Mouse (Mus musculus): Measurements from ENCODE around the gene Hist1h2bj. TPM values are rescaled to one million over a fixed set of nuclear protein-coding genes. Genes with fewer than 3 reads are reported as not detected.
"Not testable (repeated sequence)": the region's sequence is repeated elsewhere in the genome, so short reads cannot be mapped to it uniquely, and the experiment has no call there.

Gene Hist1h2bj
- polyA plus RNA-seq, 1 experiment from 2014 or later: 17.9 TPM

GRCm38 (mm10) chr13:22035267-22036148, 7.5 kb upstream of the Hist1h2bj start, which contains the start of the genes Hist1h2ah and Hist1h2bk:
TSS of gene Hist1h2ah (minus strand) at chr13:22035568.
TSS of gene Hist1h2bk (plus strand) at chr13:22035870.
- ATAC-seq (ENCODE audit: low FRiP score, low read depth): peak; percentile 98
- not testable (repeated sequence) for H3K9me3 ChIP-seq, H3K36me3 ChIP-seq, H3K27me3 ChIP-seq
- H3K9ac ChIP-seq: peak within 1 kb of the TSS; percentile 69
- under 1% methylated on average over 23 of the region's 69 CpGs for WGBS
- peak within 1 kb of the TSS; percentile 90 for H3K27ac ChIP-seq
- peak within 1 kb of the TSS; percentile 79 for H3K4me2 ChIP-seq (replicated peaks)
- H3K4me1 ChIP-seq: peaks cover 31% of the 10 kb centered on the region
- H3K4me3 ChIP-seq: peak within 1 kb of the TSS; percentile 46

DNA sequence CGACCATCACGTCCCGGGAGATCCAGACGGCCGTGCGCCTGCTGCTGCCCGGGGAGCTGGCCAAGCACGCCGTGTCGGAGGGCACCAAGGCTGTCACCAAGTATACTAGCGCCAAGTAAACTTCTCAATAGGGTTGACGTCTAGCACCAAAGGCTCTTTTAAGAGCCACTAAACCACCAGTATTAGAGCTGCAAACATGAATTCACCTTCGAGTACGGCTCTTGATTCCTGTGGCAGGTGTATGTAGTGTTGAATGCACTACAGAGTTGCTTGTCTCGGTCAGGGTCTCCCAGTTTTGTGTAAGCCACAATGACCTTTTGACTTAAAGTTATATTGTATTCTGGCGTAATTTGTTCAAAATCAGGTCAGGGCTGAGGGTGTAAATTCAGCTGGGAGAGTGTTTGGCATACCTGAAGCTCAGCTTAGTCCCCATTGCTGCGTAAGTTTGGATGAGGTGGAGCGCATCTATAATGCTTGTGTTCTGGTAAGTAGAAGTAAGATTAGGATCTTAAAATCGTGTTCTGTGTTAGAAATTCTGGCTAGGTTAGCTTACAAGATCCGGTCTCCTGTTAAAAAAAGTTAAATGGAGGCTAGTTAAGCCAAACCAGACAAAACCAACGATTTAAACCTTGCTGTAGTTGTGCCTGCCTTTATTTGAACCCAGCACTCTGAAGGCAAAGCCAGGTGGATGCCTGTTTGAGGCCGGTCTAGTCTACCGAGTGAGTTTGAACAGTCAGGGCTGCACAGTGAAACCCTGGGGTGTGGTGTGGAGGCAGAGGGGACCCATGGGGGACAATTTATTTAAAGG, 6.7 kb upstream of the Hist1h2bj start:
- no peak; the same call in 1 of the 2 replicates for ATAC-seq (ENCODE audit: low FRiP score, low read depth)

GRCm38 (mm10) chr13:22036986-22037385, 6.0 kb upstream of the Hist1h2bj start:
- Histone ChIP-seq H3K27me3 (no peaks in the 10 kb centered on the region), H3K4me1 (peaks cover 38% of the 10 kb centered on the region), H3K36me3 (no peaks in the 10 kb centered on the region), H3K27ac (peak overlapping the region; percentile 90), H3K9ac (peak overlapping the region; percentile 69), H3K4me3 (peak overlapping the region; percentile 46), H3K4me2 (replicated peaks) (peak overlapping the region; percentile 79), H3K9me3 (no peaks in the 10 kb centered on the region)
- ATAC-seq (ENCODE audit: low FRiP score, low read depth): no peak
- 59% methylated on average over 3 of the region's 3 CpGs for WGBS

More for the DNA sequence above, 6.7 kb upstream of the Hist1h2bj start:
- H3K9ac ChIP-seq: peak overlapping the region; percentile 69
- H3K9me3 ChIP-seq: no peaks in the 10 kb centered on the region
- H3K27me3 ChIP-seq: no peaks in the 10 kb centered on the region
- WGBS: 3% methylated on average over 22 of the region's 23 CpGs
- H3K4me3 ChIP-seq: peak overlapping the region; percentile 46
- no peaks in the 10 kb centered on the region for H3K36me3 ChIP-seq
- peaks cover 33% of the 10 kb centered on the region for H3K4me1 ChIP-seq
- H3K4me2 ChIP-seq (replicated peaks): peak overlapping the region; percentile 79
- peak overlapping the region; percentile 90 for H3K27ac ChIP-seq

- peaks cover 41% of the 10 kb centered on the region for H3K4me1 ChIP-seq
- WGBS: 57% methylated on average over 2 of the region's 2 CpGs
- no peaks in the 10 kb centered on the region for H3K36me3 ChIP-seq
- H3K9me3 ChIP-seq: no peaks in the 10 kb centered on the region
- H3K9ac ChIP-seq: 0 out of 2 replicates have a peak overlapping the region, but pooled peaks have one; percentile 25
- no peak for ATAC-seq (ENCODE audit: low FRiP score, low read depth)
- H3K27ac ChIP-seq: peak overlapping the region; percentile 28; the same call in 1 of the 2 replicates
- H3K4me2 ChIP-seq (replicated peaks): peak overlapping the region; percentile 79
- no peaks in the 10 kb centered on the region for H3K27me3 ChIP-seq
- no peak overlapping the region for H3K4me3 ChIP-seq
These were observed 5.6 kb upstream of the Hist1h2bj start for GRCm38 (mm10) chr13:22037415-22037814.

GRCm38 (mm10) chr13:22039364-22039763, 3.6 kb upstream of the Hist1h2bj start:
- Histone ChIP-seq H3K9ac (no peak overlapping the region), H3K4me2 (replicated peaks) (peak overlapping the region; percentile 88; the same call in 1 of the 2 replicates), H3K4me1 (peaks cover 35% of the 10 kb centered on the region), H3K4me3 (no peak overlapping the region), H3K36me3 (no peaks in the 10 kb centered on the region), H3K27me3 (no peaks in the 10 kb centered on the region), H3K27ac (no peak overlapping the region), H3K9me3 (no peaks in the 10 kb centered on the region)
- no peak for ATAC-seq (ENCODE audit: low FRiP score, low read depth)
- 69% methylated on average over 5 of the region's 5 CpGs for WGBS

GRCm38 (mm10) chr13:22039951-22040463, 3.0 kb upstream of the Hist1h2bj start:
- Histone ChIP-seq H3K9ac (peak overlapping the region; percentile 76), H3K9me3 (no peaks in the 10 kb centered on the region), H3K4me2 (replicated peaks) (peak overlapping the region; percentile 88), H3K27ac (peak overlapping the region; percentile 96), H3K36me3 (no peaks in the 10 kb centered on the region), H3K4me1 (peaks cover 36% of the 10 kb centered on the region), H3K27me3 (no peaks in the 10 kb centered on the region), H3K4me3 (peak overlapping the region; percentile 51)
- no peak for ATAC-seq (ENCODE audit: low FRiP score, low read depth)
- 7% methylated on average over 2 of the region's 2 CpGs for WGBS

DNA sequence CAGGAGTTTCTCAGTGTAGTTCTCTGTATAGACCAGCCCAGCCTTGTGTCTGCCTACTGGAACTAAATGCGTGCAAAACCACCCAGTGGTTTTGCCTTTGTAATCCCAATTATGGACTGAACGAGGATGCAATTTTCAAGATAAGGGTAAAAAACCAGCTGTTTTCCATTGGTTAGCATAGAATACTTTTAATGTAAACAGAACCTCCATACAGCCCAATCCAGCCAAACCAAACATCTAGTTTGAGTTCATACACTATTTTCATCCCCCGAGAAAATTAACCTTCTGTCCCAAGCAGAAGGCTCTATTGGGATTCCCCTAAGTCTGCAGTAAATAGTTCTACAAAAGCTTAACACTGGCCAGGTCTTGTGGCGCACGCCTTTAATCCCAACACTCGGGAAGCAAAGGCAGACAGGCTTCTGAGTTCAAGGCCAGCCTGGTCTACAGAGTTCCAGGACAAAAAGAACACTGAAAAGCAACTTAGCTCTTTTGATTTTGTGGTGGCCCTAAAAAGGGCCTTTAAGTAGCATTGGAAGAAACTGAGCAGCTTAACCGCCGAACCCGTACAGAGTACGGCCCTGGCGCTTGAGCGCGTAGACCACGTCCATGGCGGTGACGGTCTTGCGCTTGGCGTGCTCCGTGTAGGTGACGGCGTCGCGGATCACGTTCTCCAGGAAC, 2.4 kb upstream of the Hist1h2bj start:
- no peaks in the 10 kb centered on the region for H3K36me3 ChIP-seq
- H3K27me3 ChIP-seq: no peaks in the 10 kb centered on the region
- H3K4me3 ChIP-seq: peak overlapping the region; percentile 51
- H3K9me3 ChIP-seq: no peaks in the 10 kb centered on the region
- H3K9ac ChIP-seq: peak overlapping the region; percentile 76
- peak overlapping the region; percentile 88 for H3K4me2 ChIP-seq (replicated peaks)
- under 1% methylated on average over 19 of the region's 24 CpGs for WGBS
- H3K4me1 ChIP-seq: peaks cover 36% of the 10 kb centered on the region
- peak; percentile 9 for ATAC-seq (ENCODE audit: low FRiP score, low read depth)
- H3K27ac ChIP-seq: peak overlapping the region; percentile 96

DNA sequence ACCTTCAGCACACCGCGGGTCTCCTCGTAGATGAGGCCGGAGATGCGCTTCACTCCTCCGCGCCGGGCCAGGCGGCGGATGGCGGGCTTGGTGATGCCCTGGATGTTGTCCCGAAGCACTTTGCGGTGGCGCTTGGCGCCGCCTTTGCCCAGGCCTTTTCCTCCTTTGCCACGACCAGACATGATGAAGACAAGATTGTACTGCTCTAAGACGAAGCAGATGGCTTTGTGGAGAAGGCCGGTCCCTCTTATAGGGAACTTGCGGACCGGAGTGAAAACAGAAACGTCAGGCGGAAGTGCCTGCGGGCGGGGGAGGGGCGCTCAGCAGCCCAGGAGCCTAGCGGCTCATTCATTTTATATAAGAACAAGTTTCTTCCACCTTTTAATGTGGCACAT, 1.9 kb upstream of the Hist1h2bj start, which contains the start of gene Hist1h4i:
Gene Hist1h4i (minus strand): TSS at position 221 of the 395 bp plus-strand sequence.
- H3K27me3 ChIP-seq, H3K9me3 ChIP-seq, H3K36me3 ChIP-seq: not testable (repeated sequence)
- 0% methylated on average over 16 of the region's 27 CpGs for WGBS
- peak within 1 kb of the TSS; percentile 76 for H3K9ac ChIP-seq
- peak; percentile 65 for ATAC-seq (ENCODE audit: low FRiP score, low read depth)
- peak within 1 kb of the TSS; percentile 88 for H3K4me2 ChIP-seq (replicated peaks)
- H3K4me3 ChIP-seq: peak within 1 kb of the TSS; percentile 51
- H3K27ac ChIP-seq: peak within 1 kb of the TSS; percentile 96
- H3K4me1 ChIP-seq: peaks cover 35% of the 10 kb centered on the region

GRCm38 (mm10) chr13:22041651-22042567, 1.1 kb upstream of the Hist1h2bj start:
- no peak for ATAC-seq (ENCODE audit: low FRiP score, low read depth)
- 1% methylated on average over 13 of the region's 13 CpGs for WGBS
- Histone ChIP-seq H3K36me3 (no peaks in the 10 kb centered on the region), H3K4me3 (peak overlapping the region; percentile 46), H3K9ac (peak overlapping the region; percentile 72), H3K4me1 (peaks cover 27% of the 10 kb centered on the region), H3K27ac (peak overlapping the region; percentile 96), H3K4me2 (replicated peaks) (peak overlapping the region; percentile 88), H3K27me3 (no peaks in the 10 kb centered on the region), H3K9me3 (no peaks in the 10 kb centered on the region)

- Histone ChIP-seq H3K27me3 (no peaks in the 10 kb centered on the region), H3K36me3 (no peaks in the 10 kb centered on the region), H3K27ac (peak overlapping the region; percentile 82), H3K9ac (peak overlapping the region; percentile 62), H3K4me1 (peaks cover 27% of the 10 kb centered on the region), H3K9me3 (no peaks in the 10 kb centered on the region), H3K4me3 (peak overlapping the region; percentile 43), H3K4me2 (replicated peaks) (peak overlapping the region; percentile 88)
- WGBS: 2% methylated on average over 10 of the region's 14 CpGs
- ATAC-seq (ENCODE audit: low FRiP score, low read depth): 0 out of 2 replicates have a peak, but pooled peaks have one; percentile 2
These were observed 753 bp downstream of the Hist1h2bj start for GRCm38 (mm10) chr13:22043503-22044431.
